Mouse (Mus musculus): ENCODE data around the gene Cacna1f. TPM values are rescaled to one million over a fixed set of nuclear protein-coding genes. Genes with fewer than 3 reads are reported as not detected.

The Cacna1f gene
- not detected in 2 replicates for polyA plus RNA-seq (2016; fragmentation: Nextera tagmentation; extraction: Ambion mirVana)

DNA sequence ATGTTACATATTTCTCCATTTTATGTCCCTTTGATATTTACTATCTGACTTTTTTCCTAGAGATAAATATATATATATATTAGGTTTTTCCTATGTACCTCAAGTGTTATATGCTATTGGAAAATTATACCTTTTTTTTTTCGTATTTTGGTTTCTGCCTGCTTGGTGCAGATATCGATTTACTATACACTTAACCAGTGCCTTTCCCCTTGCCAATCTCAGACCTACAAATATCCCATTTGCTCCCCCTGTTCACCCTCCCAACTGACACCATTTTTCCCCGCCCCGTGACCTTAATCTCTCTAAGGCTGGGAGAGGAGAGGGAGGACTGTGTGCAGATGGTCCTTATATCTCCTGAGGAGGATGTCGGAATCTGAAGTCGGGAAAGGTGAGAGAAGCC, at the start of gene Cacna1f:
Gene Cacna1f, plus strand, starts transcription at position 301 of the 400 bp plus-strand sequence.
- no peaks in the 10 kb centered on the region for H3K9me3 ChIP-seq
- 80% methylated on average over 6 of the region's 6 CpGs for WGBS
- H3K27me3 ChIP-seq: no peaks in the 10 kb centered on the region
- no peak within 1 kb of the TSS for H3K27ac ChIP-seq
- H3K36me3 ChIP-seq (replicated peaks): no peaks in the 10 kb centered on the region
- peaks cover 3% of the 10 kb centered on the region; the same call in 1 of the 2 replicates for H3K4me1 ChIP-seq
- ATAC-seq (ENCODE audit: low FRiP score): no peak
- no peak within 1 kb of the TSS for H3K4me2 ChIP-seq
- H3K9ac ChIP-seq: no peak within 1 kb of the TSS
- no peak within 1 kb of the TSS for H3K4me3 ChIP-seq (replicated peaks)

- ATAC-seq (ENCODE audit: low FRiP score): no peak
- H3K4me1 ChIP-seq: no peaks in the 10 kb centered on the region
- H3K9me3 ChIP-seq: no peaks in the 10 kb centered on the region
- no peaks in the 10 kb centered on the region for H3K27me3 ChIP-seq
- H3K36me3 ChIP-seq (replicated peaks): 0 out of 2 replicates have a peak, but pooled peaks cover 3% of the 10 kb centered on the region
- H3K4me2 ChIP-seq: no peak overlapping the region
- H3K4me3 ChIP-seq (replicated peaks): no peak overlapping the region
- H3K9ac ChIP-seq: no peak overlapping the region
- no peak overlapping the region for H3K27ac ChIP-seq
- WGBS: 29% methylated on average over 2 of the region's 2 CpGs
Observed at GRCm38 (mm10) chrX:7563076-7563475, 43.8 kb upstream of the Cacna1f start.

GRCm38 (mm10) chrX:7566352-7566751, 40.5 kb upstream of the Cacna1f start:
- no peak overlapping the region for H3K4me3 ChIP-seq (replicated peaks)
- no peak overlapping the region for H3K9ac ChIP-seq
- no peak overlapping the region for H3K4me2 ChIP-seq
- no peaks in the 10 kb centered on the region for H3K9me3 ChIP-seq
- H3K4me1 ChIP-seq: 0 out of 2 replicates have a peak, but pooled peaks cover 6% of the 10 kb centered on the region
- no peak for ATAC-seq (ENCODE audit: low FRiP score)
- no peaks in the 10 kb centered on the region for H3K27me3 ChIP-seq
- H3K36me3 ChIP-seq (replicated peaks): no peaks in the 10 kb centered on the region
- 82% methylated on average over 6 of the region's 6 CpGs for WGBS
- H3K27ac ChIP-seq: no peak overlapping the region

DNA sequence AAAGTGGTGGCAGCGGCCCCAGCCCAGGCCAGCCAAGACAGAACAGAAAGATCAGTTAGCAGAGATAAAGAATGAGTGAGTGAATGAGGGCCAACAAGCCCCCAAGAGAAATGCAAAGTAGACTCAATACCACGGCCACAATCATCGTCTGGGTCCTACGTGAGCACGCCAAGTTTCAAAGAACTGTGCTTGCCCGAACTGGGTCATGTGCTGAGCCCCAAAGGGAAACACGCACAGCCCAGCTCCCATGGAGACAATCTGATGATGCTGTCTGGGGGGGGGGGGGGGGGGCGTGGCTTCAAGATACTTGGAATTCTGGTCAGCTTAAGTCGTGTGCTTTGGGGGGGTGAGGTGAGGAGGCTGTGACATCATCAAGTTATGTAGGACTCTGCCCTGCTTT, 39.4 kb upstream of the Cacna1f start:
- ATAC-seq (ENCODE audit: low FRiP score): no peak
- H3K9me3 ChIP-seq: no peaks in the 10 kb centered on the region
- H3K36me3 ChIP-seq (replicated peaks): no peaks in the 10 kb centered on the region
- H3K4me1 ChIP-seq: peaks cover 9% of the 10 kb centered on the region; the same call in 1 of the 2 replicates
- 78% methylated on average over 8 of the region's 9 CpGs for WGBS
- H3K27ac ChIP-seq: no peak overlapping the region
- H3K4me3 ChIP-seq (replicated peaks): no peak overlapping the region
- no peaks in the 10 kb centered on the region for H3K27me3 ChIP-seq
- no peak overlapping the region for H3K4me2 ChIP-seq
- no peak overlapping the region for H3K9ac ChIP-seq

DNA sequence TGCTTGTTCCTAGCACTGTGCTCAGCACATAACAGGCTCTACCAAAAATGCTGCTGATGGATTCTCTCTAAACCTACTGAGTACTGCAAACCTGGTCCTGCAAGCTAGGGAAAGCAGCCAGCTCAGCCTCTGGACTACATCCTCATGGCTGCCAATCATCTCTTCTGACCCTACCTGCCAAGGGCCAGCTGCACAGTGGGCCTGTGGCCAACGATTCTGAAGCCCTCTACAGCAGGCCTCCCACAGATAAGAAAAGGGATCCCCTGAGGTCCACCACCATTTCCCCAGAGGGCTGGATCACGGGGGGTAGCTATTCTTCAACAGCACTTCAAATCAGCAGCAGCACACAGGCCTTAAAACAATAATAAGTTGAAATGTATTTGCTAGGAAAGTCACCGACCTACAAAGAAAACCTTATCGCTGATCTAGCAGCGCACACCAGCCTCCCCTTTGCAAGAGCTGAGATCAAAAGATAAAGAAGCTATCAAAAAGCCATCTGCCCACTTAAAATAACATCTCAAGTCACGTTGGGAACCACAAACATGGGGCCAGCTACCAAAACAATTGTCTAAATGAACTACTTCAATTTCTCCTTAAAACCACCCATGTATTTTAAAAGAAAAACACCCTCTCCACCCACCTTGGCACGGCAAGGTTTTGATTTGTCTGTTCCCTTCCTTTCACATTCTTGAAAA, 36.3 kb upstream of the Cacna1f start:
- Histone ChIP-seq H3K4me1 (peaks cover 20% of the 10 kb centered on the region), H3K4me3 (replicated peaks) (no peak overlapping the region), H3K27ac (no peak overlapping the region), H3K36me3 (replicated peaks) (no peaks in the 10 kb centered on the region), H3K27me3 (no peaks in the 10 kb centered on the region), H3K4me2 (no peak overlapping the region), H3K9ac (no peak overlapping the region), H3K9me3 (no peaks in the 10 kb centered on the region)
- WGBS: 68% methylated on average over 7 of the region's 7 CpGs
- no peak for ATAC-seq (ENCODE audit: low FRiP score)

- WGBS: 92% methylated on average over 9 of the region's 9 CpGs
- Histone ChIP-seq H3K9me3 (no peaks in the 10 kb centered on the region), H3K27ac (no peak overlapping the region), H3K4me2 (no peak overlapping the region), H3K4me3 (replicated peaks) (no peak overlapping the region), H3K36me3 (replicated peaks) (no peaks in the 10 kb centered on the region), H3K9ac (no peak overlapping the region), H3K4me1 (peaks cover 20% of the 10 kb centered on the region), H3K27me3 (no peaks in the 10 kb centered on the region)
- no peak for ATAC-seq (ENCODE audit: low FRiP score)
Observed at GRCm38 (mm10) chrX:7571565-7572136, 35.2 kb upstream of the Cacna1f start.

DNA sequence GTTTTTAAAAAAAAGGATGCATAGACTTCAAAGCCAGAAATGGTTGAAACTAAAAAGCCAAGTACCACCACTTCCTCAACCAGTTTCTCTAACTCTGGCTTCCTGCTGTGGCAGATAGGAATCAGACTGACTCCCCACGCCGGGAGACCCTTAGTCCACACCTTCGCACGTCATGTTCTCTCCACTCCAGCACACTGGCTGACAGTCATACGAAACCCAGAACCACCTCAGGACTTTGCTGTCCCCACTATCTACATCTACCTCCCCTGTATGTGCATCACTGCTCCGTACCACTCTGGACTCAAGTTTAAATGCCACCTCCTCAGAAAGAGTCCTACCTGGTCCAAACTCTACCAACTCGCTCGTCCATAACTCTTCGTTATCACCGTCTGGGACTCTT, 34.4 kb upstream of the Cacna1f start:
- Histone ChIP-seq H3K9ac (no peak overlapping the region), H3K27ac (no peak overlapping the region), H3K4me2 (peak overlapping the region; percentile 60; the same call in 1 of the 2 replicates), H3K27me3 (no peaks in the 10 kb centered on the region), H3K4me1 (peaks cover 20% of the 10 kb centered on the region), H3K36me3 (replicated peaks) (no peaks in the 10 kb centered on the region), H3K4me3 (replicated peaks) (no peak overlapping the region), H3K9me3 (no peaks in the 10 kb centered on the region)
- no peak for ATAC-seq (ENCODE audit: low FRiP score)
- 92% methylated on average over 10 of the region's 10 CpGs for WGBS

- Histone ChIP-seq H3K4me3 (replicated peaks) (peak within 1 kb of the TSS; percentile 56), H3K4me2 (peak within 1 kb of the TSS; percentile 60), H3K27me3 (no peaks in the 10 kb centered on the region), H3K4me1 (peaks cover 20% of the 10 kb centered on the region), H3K9me3 (no peaks in the 10 kb centered on the region), H3K9ac (peak within 1 kb of the TSS; percentile 68), H3K27ac (peak within 1 kb of the TSS; percentile 84), H3K36me3 (replicated peaks) (no peaks in the 10 kb centered on the region)
- peak; percentile 5 for ATAC-seq (ENCODE audit: low FRiP score)
- WGBS: 36% methylated on average over 58 of the region's 72 CpGs
Observed at GRCm38 (mm10) chrX:7573176-7574086, 33.5 kb upstream of the Cacna1f start, which contains the start of gene Foxp3. TSS of gene Foxp3 (plus strand) at chrX:7573644.

- WGBS: 18% methylated on average over 59 of the region's 65 CpGs
- H3K4me1 ChIP-seq: peaks cover 20% of the 10 kb centered on the region
- H3K4me3 ChIP-seq (replicated peaks): peak within 1 kb of the TSS; percentile 56
- ATAC-seq (ENCODE audit: low FRiP score): peak; percentile 99
- H3K36me3 ChIP-seq (replicated peaks): no peaks in the 10 kb centered on the region
- H3K9me3 ChIP-seq: no peaks in the 10 kb centered on the region
- H3K27me3 ChIP-seq: no peaks in the 10 kb centered on the region
- peak within 1 kb of the TSS; percentile 60 for H3K4me2 ChIP-seq
- H3K9ac ChIP-seq: peak within 1 kb of the TSS; percentile 68
- H3K27ac ChIP-seq: peak within 1 kb of the TSS; percentile 84
Observed at GRCm38 (mm10) chrX:7574087-7574884, 32.6 kb upstream of the Cacna1f start, which contains the start of gene Ppp1r3f. TSS of gene Ppp1r3f (minus strand) at chrX:7574283.

DNA sequence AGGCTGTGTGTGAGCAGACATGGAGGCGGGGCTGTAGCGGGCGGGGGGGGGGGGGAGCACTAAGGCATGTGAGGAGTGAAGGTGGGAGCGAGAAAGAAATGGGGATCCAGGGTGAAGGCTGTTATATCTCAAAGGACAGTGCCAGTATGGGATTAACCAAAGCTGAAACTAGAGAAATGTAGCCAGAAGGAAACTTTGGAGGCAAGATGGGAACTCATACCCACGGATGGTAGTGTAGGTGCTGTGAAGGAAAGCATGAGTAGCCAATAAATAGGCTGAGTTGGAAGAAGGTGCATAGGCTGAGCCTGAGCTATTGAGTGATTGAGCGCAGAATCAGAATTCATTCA, 32.0 kb upstream of the Cacna1f start:
- H3K27me3 ChIP-seq: no peaks in the 10 kb centered on the region
- H3K4me2 ChIP-seq: peak overlapping the region; percentile 51
- H3K4me1 ChIP-seq: peaks cover 20% of the 10 kb centered on the region
- peak overlapping the region; percentile 75 for H3K27ac ChIP-seq
- H3K9ac ChIP-seq: no peak overlapping the region
- no peak for ATAC-seq (ENCODE audit: low FRiP score)
- no peaks in the 10 kb centered on the region for H3K9me3 ChIP-seq
- H3K36me3 ChIP-seq (replicated peaks): no peaks in the 10 kb centered on the region
- 15% methylated on average over 6 of the region's 6 CpGs for WGBS
- peak overlapping the region; percentile 56 for H3K4me3 ChIP-seq (replicated peaks)

DNA sequence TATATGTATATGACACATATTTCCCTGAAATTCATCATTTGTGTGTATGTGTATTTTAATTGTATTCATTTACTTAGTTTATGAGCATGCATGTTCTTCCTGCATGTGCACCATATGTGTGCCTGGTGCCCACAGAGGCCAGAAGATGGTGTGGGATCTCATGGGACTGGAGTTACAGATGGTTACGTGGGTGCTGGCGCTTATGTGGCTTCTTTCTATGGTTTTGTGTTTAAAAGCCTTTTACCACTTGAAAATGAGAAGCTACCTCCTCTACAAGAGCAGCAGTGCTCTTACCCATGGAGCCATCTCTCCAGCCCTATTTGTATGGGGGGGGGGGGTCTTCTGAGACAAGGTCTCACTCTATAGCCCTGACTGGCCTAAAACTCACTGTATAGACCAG, 25.7 kb upstream of the Cacna1f start:
- Histone ChIP-seq H3K9ac (no peak overlapping the region), H3K9me3 (no peaks in the 10 kb centered on the region), H3K36me3 (replicated peaks) (no peaks in the 10 kb centered on the region), H3K4me1 (no peaks in the 10 kb centered on the region), H3K27ac (no peak overlapping the region), H3K27me3 (no peaks in the 10 kb centered on the region), H3K4me2 (no peak overlapping the region), H3K4me3 (replicated peaks) (no peak overlapping the region)
- WGBS: 89% methylated on average over 2 of the region's 2 CpGs
- no peak for ATAC-seq (ENCODE audit: low FRiP score)
